Mouse (Mus musculus) heart, embryonic 13.5 days (tissue): ENCODE measurements around the gene Alg10b. TPM values are rescaled to one million over a fixed set of nuclear protein-coding genes. Genes with fewer than 3 reads are reported as not detected.
"Not testable (repeated sequence)": the region's sequence is repeated elsewhere in the genome, so short reads cannot be mapped to it uniquely, and the experiment has no call there.

ENCODE experiments used
- ATAC-seq: fragments of 200-750 bp; cut with Nextera tagmentation; 2 replicates; pipeline ENCODE4 v1.8.0; 2017; ENCODE audit warnings: moderate TSS enrichment; ENCODE audit not compliant: insufficient number of reproducible peaks, low FRiP score, low TSS enrichment; ENCODE audit errors: extremely low read depth
- H3K27ac ChIP-seq: fragments of 300-500 bp; sonication (generic); replicated peaks from 2 replicates; pipeline ENCODE4 v1.5.1; 2015; ENCODE audit warnings: moderate library complexity, mild to moderate bottlenecking, inconsistent platforms
- H3K27me3 ChIP-seq: fragments of 300-500 bp; sonication (generic); replicated peaks from 2 replicates; pipeline ENCODE4 v1.6.1; 2015; ENCODE audit warnings: mild to moderate bottlenecking, inconsistent platforms
- H3K36me3 ChIP-seq: fragments of 300-500 bp; sonication (generic); 2 replicates; pipeline ENCODE4 v1.6.1; 2015; ENCODE audit warnings: mild to moderate bottlenecking, inconsistent platforms
- H3K4me1 ChIP-seq: fragments of 300-500 bp; sonication (generic); 2 replicates; pipeline ENCODE4 v1.6.1; 2015; ENCODE audit warnings: inconsistent platforms
- H3K4me2 ChIP-seq: fragments of 300-500 bp; sonication (generic); 2 replicates; pipeline ENCODE4 v1.6.1; 2015; ENCODE audit warnings: inconsistent platforms, mild to moderate bottlenecking, moderate library complexity
- H3K4me3 ChIP-seq: fragments of 300-500 bp; sonication (generic); 2 replicates; pipeline ENCODE4 v1.5.1; 2015; ENCODE audit warnings: moderate library complexity, mild to moderate bottlenecking, inconsistent platforms
- H3K9ac ChIP-seq: fragments of 300-500 bp; sonication (generic); 2 replicates; pipeline ENCODE4 v1.6.1; 2015; ENCODE audit warnings: inconsistent platforms, mild to moderate bottlenecking, moderate library complexity
- H3K9me3 ChIP-seq: fragments of 300-500 bp; sonication (generic); 2 replicates; pipeline ENCODE4 v1.6.1; 2016; ENCODE audit warnings: inconsistent platforms
- WGBS: fragments of 180-500 bp; shearing (Covaris S2); methylation state at CpG from one replicate; pipeline ENCODE4 v1.1.7; 2015; ENCODE audit warnings: mixed read lengths; 5-methylcytosine and 5-hydroxymethylcytosine counted together
- polyA plus RNA-seq: library from polyadenylated mRNA; unstranded; fragments of >200 nt; fragmentation: Nextera tagmentation; extraction: Ambion mirVana; gene quantifications from 2 replicates; pipeline ENCODE4 v1.2.1, GENCODE M21; 2015

Alg10b gene
- 18.4 and 18.6 TPM in 2 replicates for polyA plus RNA-seq

GRCm38 (mm10) chr15:90223969-90224750, at the start of gene Alg10b:
Alg10b (plus strand) TSS chr15:90224311.
- Histone ChIP-seq H3K4me1 (peaks cover 15% of the 10 kb centered on the region), H3K9me3 (no peaks in the 10 kb centered on the region), H3K36me3 (peaks cover 30% of the 10 kb centered on the region), H3K4me3 (peak within 1 kb of the TSS; percentile 89), H3K27ac (peak within 1 kb of the TSS; percentile 90), H3K27me3 (no peaks in the 10 kb centered on the region), H3K4me2 (peak within 1 kb of the TSS; percentile 79), H3K9ac (peak within 1 kb of the TSS; percentile 93)
- WGBS, result under 1% methylated on average over 55 of the region's 59 CpGs
- ATAC-seq, result peak; percentile 95

GRCm38 (mm10) chr15:90183108-90183507, 41.0 kb upstream of the Alg10b start:
- H3K27ac ChIP-seq, H3K4me1 ChIP-seq: not testable (repeated sequence)
- WGBS, result 53% methylated on average over 8 of the region's 8 CpGs

GRCm38 (mm10) chr15:90183511-90183910, 40.6 kb upstream of the Alg10b start:
- H3K4me3 ChIP-seq, result no peak overlapping the region
- no peaks in the 10 kb centered on the region for H3K4me1 ChIP-seq
- ATAC-seq, result no peak
- H3K36me3 ChIP-seq, result no peaks in the 10 kb centered on the region
- no peak overlapping the region for H3K4me2 ChIP-seq
- H3K27me3 ChIP-seq, result no peaks in the 10 kb centered on the region
- no peak overlapping the region for H3K27ac ChIP-seq
- no peak overlapping the region for H3K9ac ChIP-seq
- WGBS, result 82% methylated on average over 6 of the region's 6 CpGs
- H3K9me3 ChIP-seq, result no peaks in the 10 kb centered on the region

More at GRCm38 (mm10) chr15:90183108-90183507, 41.0 kb upstream of the Alg10b start:
- H3K27me3 ChIP-seq, H3K36me3 ChIP-seq, ATAC-seq, H3K9ac ChIP-seq, H3K9me3 ChIP-seq, H3K4me3 ChIP-seq, H3K4me2 ChIP-seq: not testable (repeated sequence)

GRCm38 (mm10) chr15:90184743-90185142, 39.4 kb upstream of the Alg10b start:
- ATAC-seq, result no peak
- H3K4me1 ChIP-seq, result no peaks in the 10 kb centered on the region
- no peak overlapping the region for H3K4me3 ChIP-seq
- H3K9me3 ChIP-seq, result no peaks in the 10 kb centered on the region
- no peak overlapping the region for H3K27ac ChIP-seq
- no peaks in the 10 kb centered on the region for H3K36me3 ChIP-seq
- H3K27me3 ChIP-seq, result no peaks in the 10 kb centered on the region
- no peak overlapping the region for H3K4me2 ChIP-seq
- WGBS, result 67% methylated on average over 3 of the region's 3 CpGs
- no peak overlapping the region for H3K9ac ChIP-seq

GRCm38 (mm10) chr15:90189477-90189876, 34.6 kb upstream of the Alg10b start:
- no peaks in the 10 kb centered on the region for H3K9me3 ChIP-seq
- no peaks in the 10 kb centered on the region for H3K27me3 ChIP-seq
- ATAC-seq, result no peak
- no peak overlapping the region for H3K4me3 ChIP-seq
- no peaks in the 10 kb centered on the region for H3K36me3 ChIP-seq
- no peak overlapping the region for H3K9ac ChIP-seq
- H3K27ac ChIP-seq, result no peak overlapping the region
- 73% methylated on average over 9 of the region's 9 CpGs for WGBS
- H3K4me2 ChIP-seq, result no peak overlapping the region
- H3K4me1 ChIP-seq, result no peaks in the 10 kb centered on the region

- H3K4me2 ChIP-seq, result no peak overlapping the region
Observed at GRCm38 (mm10) chr15:90213946-90214345, 10.2 kb upstream of the Alg10b start.

GRCm38 (mm10) chr15:90214913-90215312, 9.2 kb upstream of the Alg10b start:
- Histone ChIP-seq H3K4me3 (no peak overlapping the region), H3K27me3 (no peaks in the 10 kb centered on the region), H3K9me3 (no peaks in the 10 kb centered on the region), H3K9ac (no peak overlapping the region), H3K36me3 (no peaks in the 10 kb centered on the region), H3K27ac (no peak overlapping the region), H3K4me2 (no peak overlapping the region), H3K4me1 (no peaks in the 10 kb centered on the region)
- WGBS, result 14% methylated on average over 6 of the region's 6 CpGs
- no peak for ATAC-seq

More at GRCm38 (mm10) chr15:90213946-90214345, 10.2 kb upstream of the Alg10b start:
- no peak overlapping the region for H3K27ac ChIP-seq
- no peak overlapping the region for H3K9ac ChIP-seq
- no peak overlapping the region for H3K4me3 ChIP-seq
- H3K9me3 ChIP-seq, result no peaks in the 10 kb centered on the region
- H3K27me3 ChIP-seq, result no peaks in the 10 kb centered on the region
- WGBS, result 71% methylated on average over 8 of the region's 8 CpGs
- H3K4me1 ChIP-seq, result no peaks in the 10 kb centered on the region
- H3K36me3 ChIP-seq, result no peaks in the 10 kb centered on the region
- no peak for ATAC-seq

- Histone ChIP-seq H3K9me3 (no peaks in the 10 kb centered on the region), H3K27ac (no peak overlapping the region), H3K36me3 (peaks cover 39% of the 10 kb centered on the region), H3K4me3 (peak overlapping the region; percentile 89), H3K4me1 (peaks cover 15% of the 10 kb centered on the region), H3K4me2 (peak overlapping the region; percentile 79), H3K27me3 (no peaks in the 10 kb centered on the region), H3K9ac (peak overlapping the region; percentile 93)
- ATAC-seq, result no peak
- WGBS, result 51% methylated on average over 4 of the region's 4 CpGs
Observed at GRCm38 (mm10) chr15:90225058-90225575, 1.0 kb downstream of the Alg10b start.

- Histone ChIP-seq H3K27me3 (no peaks in the 10 kb centered on the region), H3K9ac (no peak overlapping the region), H3K4me1 (no peaks in the 10 kb centered on the region), H3K36me3 (peaks cover 20% of the 10 kb centered on the region), H3K4me3 (no peak overlapping the region), H3K9me3 (no peaks in the 10 kb centered on the region), H3K4me2 (no peak overlapping the region), H3K27ac (no peak overlapping the region)
- WGBS, result 30% methylated on average over 2 of the region's 2 CpGs
- no peak for ATAC-seq
Observed at GRCm38 (mm10) chr15:90237657-90238056, 13.5 kb downstream of the Alg10b start.

GRCm38 (mm10) chr15:90244081-90244480, 20.0 kb downstream of the Alg10b start:
- WGBS, result 82% methylated on average over 5 of the region's 5 CpGs
- no peak overlapping the region for H3K4me2 ChIP-seq
- no peaks in the 10 kb centered on the region for H3K36me3 ChIP-seq
- no peaks in the 10 kb centered on the region for H3K27me3 ChIP-seq
- no peak for ATAC-seq
- H3K4me3 ChIP-seq, result no peak overlapping the region
- no peak overlapping the region for H3K9ac ChIP-seq
- no peaks in the 10 kb centered on the region for H3K9me3 ChIP-seq
- H3K27ac ChIP-seq, result no peak overlapping the region
- H3K4me1 ChIP-seq, result no peaks in the 10 kb centered on the region

GRCm38 (mm10) chr15:90249694-90250093, 25.6 kb downstream of the Alg10b start:
- no peaks in the 10 kb centered on the region for H3K27me3 ChIP-seq
- ATAC-seq, result no peak
- H3K9ac ChIP-seq, result no peak overlapping the region
- H3K36me3 ChIP-seq, result no peaks in the 10 kb centered on the region
- no peaks in the 10 kb centered on the region for H3K9me3 ChIP-seq
- WGBS, result 47% methylated on average over 3 of the region's 3 CpGs
- no peak overlapping the region for H3K4me2 ChIP-seq
- no peak overlapping the region for H3K27ac ChIP-seq
- H3K4me1 ChIP-seq, result no peaks in the 10 kb centered on the region
- no peak overlapping the region for H3K4me3 ChIP-seq

GRCm38 (mm10) chr15:90282876-90283275, 58.8 kb downstream of the Alg10b start:
- Histone ChIP-seq H3K36me3 (no peaks in the 10 kb centered on the region), H3K4me3 (no peak overlapping the region), H3K4me1 (no peaks in the 10 kb centered on the region), H3K9me3 (no peaks in the 10 kb centered on the region), H3K27ac (no peak overlapping the region), H3K9ac (no peak overlapping the region), H3K27me3 (no peaks in the 10 kb centered on the region), H3K4me2 (no peak overlapping the region)
- 82% methylated on average over 7 of the region's 7 CpGs for WGBS
- ATAC-seq, result no peak
